Mouse (Mus musculus) hindbrain, embryonic 13.5 days (tissue): ENCODE measurements around the gene Acat3. TPM values are rescaled to one million over a fixed set of nuclear protein-coding genes. Genes with fewer than 3 reads are reported as not detected.

Experiments
- ATAC-seq: fragments of 200-750 bp; cut with Nextera tagmentation; 2 replicates; pipeline ENCODE4 v1.8.0; 2017; ENCODE audit warnings: moderate TSS enrichment; ENCODE audit not compliant: low FRiP score
- H3K27ac ChIP-seq: fragments of 300-500 bp; sonication (generic); 2 replicates; pipeline ENCODE4 v1.5.1; 2015; ENCODE audit warnings: inconsistent platforms, mild to moderate bottlenecking, moderate library complexity
- H3K27me3 ChIP-seq: fragments of 300-500 bp; sonication (generic); 2 replicates; pipeline ENCODE4 v1.6.1; 2015; ENCODE audit warnings: mild to moderate bottlenecking, inconsistent platforms
- H3K36me3 ChIP-seq: fragments of 300-500 bp; sonication (generic); 2 replicates; pipeline ENCODE4 v1.6.1; 2015; ENCODE audit warnings: mild to moderate bottlenecking, inconsistent platforms
- H3K4me1 ChIP-seq: fragments of 300-500 bp; sonication (generic); replicated peaks from 2 replicates; pipeline ENCODE4 v1.6.1; 2015; ENCODE audit warnings: inconsistent platforms
- H3K4me2 ChIP-seq: fragments of 300-500 bp; sonication (generic); 2 replicates; pipeline ENCODE4 v1.6.1; 2015; ENCODE audit warnings: inconsistent platforms, mild to moderate bottlenecking, moderate library complexity
- H3K4me3 ChIP-seq: fragments of 300-500 bp; sonication (generic); 2 replicates; pipeline ENCODE4 v1.5.1; 2015; ENCODE audit warnings: mild to moderate bottlenecking, inconsistent platforms
- H3K9ac ChIP-seq: fragments of 300-500 bp; sonication (generic); 2 replicates; pipeline ENCODE4 v1.6.1; 2015; ENCODE audit warnings: mild to moderate bottlenecking, inconsistent platforms
- H3K9me3 ChIP-seq: fragments of 300-500 bp; sonication (generic); 2 replicates; pipeline ENCODE4 v1.6.1; 2016; ENCODE audit warnings: inconsistent platforms
- WGBS: fragments of 180-500 bp; shearing (Covaris S2); methylation state at CpG from one replicate; pipeline ENCODE4 v1.1.7; 2015; 5-methylcytosine and 5-hydroxymethylcytosine counted together
- polyA plus RNA-seq: library from polyadenylated mRNA; unstranded; fragments of >200 nt; fragmentation: Nextera tagmentation; extraction: Ambion mirVana; gene quantifications from 2 replicates; pipeline ENCODE4 v1.2.1, GENCODE M21; 2015

Acat3 gene
- polyA plus RNA-seq, 1 experiment from 2014 or later: 0.95 TPM

DNA sequence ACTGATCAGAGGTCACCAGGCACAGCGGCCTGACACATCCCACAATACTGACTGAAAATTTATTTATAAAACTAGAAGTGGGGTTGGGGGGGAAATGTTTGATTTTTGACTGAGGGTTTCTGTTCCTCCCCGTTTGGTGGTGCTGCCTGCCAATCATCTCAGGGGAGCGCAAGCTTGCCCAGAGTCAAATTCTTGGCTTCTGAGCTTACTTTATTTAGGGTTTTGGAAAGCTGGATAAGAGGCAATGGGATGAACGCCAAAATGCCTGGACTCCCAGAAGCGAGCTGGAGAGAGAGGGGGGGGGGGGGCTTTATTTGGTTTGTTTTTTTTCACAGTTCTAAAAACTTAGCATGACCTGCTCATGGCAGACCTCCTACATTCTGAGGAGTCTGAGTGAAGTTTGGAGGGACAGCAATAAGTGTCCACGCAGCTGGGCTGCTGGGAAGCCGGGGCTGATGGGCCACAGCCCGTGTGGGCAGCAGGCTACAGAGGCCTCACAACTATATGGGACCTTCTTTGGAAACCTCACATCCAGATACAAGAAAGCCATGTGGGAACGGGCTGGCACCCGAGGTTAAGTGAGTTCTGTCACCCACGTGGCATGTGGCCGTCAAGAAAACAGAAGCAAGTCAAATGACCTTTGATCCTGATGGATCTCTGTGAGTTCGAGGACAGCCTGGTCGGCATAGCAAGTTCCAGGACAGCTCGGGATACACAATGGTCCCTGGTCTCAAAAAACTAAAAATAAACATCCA, 53.2 kb downstream of the Acat3 start:
- WGBS: 84% methylated on average over 15 of the region's 15 CpGs
- no peaks in the 10 kb centered on the region for H3K9me3 ChIP-seq
- H3K36me3 ChIP-seq: peaks cover 32% of the 10 kb centered on the region
- no peaks in the 10 kb centered on the region for H3K4me1 ChIP-seq
- no peak overlapping the region for H3K4me2 ChIP-seq
- H3K27ac ChIP-seq: no peak overlapping the region
- H3K9ac ChIP-seq: no peak overlapping the region
- no peaks in the 10 kb centered on the region for H3K27me3 ChIP-seq
- ATAC-seq: no peak
- H3K4me3 ChIP-seq: no peak overlapping the region

DNA sequence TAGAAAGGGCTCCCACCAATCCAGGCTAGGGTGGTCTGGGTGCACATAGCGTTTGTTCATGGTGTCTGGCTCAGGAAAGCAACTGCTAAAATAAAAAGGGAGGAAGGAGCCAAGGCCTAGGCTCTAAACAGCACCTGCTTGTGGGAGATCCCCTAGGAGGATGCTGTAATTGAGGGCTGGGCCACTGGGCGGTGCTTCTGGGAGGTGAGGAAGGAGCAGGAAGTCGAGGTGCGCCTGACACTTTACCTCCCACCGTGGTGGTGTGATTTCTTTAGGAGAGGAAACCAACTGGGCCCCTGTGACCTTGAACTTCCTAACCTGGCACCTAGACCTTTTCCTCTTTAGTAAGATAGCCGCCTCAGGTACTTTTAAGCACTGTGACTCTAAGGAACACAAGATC, 53.8 kb downstream of the Acat3 start:
- 42% methylated on average over 6 of the region's 6 CpGs for WGBS
- H3K27me3 ChIP-seq: no peaks in the 10 kb centered on the region

DNA sequence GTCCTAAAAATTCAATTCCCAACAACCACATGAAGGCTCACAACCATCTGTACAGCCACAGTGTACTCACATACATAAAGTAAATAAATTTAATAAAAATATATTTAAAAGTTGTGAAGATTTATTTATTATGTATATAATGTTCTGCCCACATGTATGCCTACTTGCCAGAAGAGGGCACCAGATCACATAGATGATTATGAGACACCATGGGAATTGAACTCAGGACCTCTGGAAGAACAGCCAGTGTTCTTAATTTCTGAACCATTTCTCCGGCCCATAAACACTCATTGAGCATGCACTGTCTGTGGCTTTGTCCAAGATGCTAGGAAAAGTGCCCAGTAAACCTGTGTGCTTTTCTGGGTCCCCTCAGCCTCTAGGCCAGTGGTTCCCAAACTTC, 59.2 kb downstream of the Acat3 start:
- Histone ChIP-seq H3K9ac (no peak overlapping the region), H3K36me3 (no peaks in the 10 kb centered on the region), H3K9me3 (no peaks in the 10 kb centered on the region), H3K27ac (no peak overlapping the region), H3K4me2 (no peak overlapping the region), H3K4me3 (no peak overlapping the region), H3K4me1 (no peaks in the 10 kb centered on the region), H3K27me3 (0 out of 2 replicates have a peak, but pooled peaks cover 8% of the 10 kb centered on the region)
- ATAC-seq: no peak
- 97% methylated on average over 1 of the region's 1 CpGs for WGBS

More for the DNA sequence above, 53.8 kb downstream of the Acat3 start:
- Histone ChIP-seq H3K9me3 (no peaks in the 10 kb centered on the region), H3K4me3 (no peak overlapping the region), H3K9ac (no peak overlapping the region), H3K4me2 (no peak overlapping the region), H3K27ac (no peak overlapping the region), H3K36me3 (peaks cover 27% of the 10 kb centered on the region), H3K4me1 (no peaks in the 10 kb centered on the region)
- no peak for ATAC-seq

DNA sequence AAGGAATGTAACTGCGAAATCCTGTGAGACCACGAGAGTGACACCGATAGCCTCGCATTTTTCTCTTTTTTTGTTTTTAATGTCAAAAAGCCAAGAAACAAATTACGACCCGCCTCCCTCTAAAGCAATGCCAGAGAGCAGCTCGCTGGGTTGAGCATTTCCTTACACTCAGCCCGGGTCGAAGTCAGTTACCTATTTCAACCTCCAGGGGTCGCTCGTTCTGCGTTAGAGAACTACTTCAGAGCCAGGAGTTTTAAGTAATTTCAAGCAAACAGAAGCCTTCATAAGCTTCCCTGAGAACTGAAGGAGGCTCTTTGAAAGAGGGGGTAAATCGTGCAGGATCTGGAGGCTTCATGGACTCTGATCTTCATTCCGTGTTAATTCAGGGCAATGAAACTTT, 60.2 kb downstream of the Acat3 start:
- Histone ChIP-seq H3K27me3 (0 out of 2 replicates have a peak, but pooled peaks cover 8% of the 10 kb centered on the region), H3K4me2 (peak overlapping the region; percentile 29), H3K27ac (no peak overlapping the region), H3K4me1 (no peaks in the 10 kb centered on the region), H3K9me3 (no peaks in the 10 kb centered on the region), H3K4me3 (no peak overlapping the region), H3K9ac (peak overlapping the region; percentile 2; the same call in 1 of the 2 replicates), H3K36me3 (no peaks in the 10 kb centered on the region)
- ATAC-seq: no peak
- 6% methylated on average over 14 of the region's 14 CpGs for WGBS

DNA sequence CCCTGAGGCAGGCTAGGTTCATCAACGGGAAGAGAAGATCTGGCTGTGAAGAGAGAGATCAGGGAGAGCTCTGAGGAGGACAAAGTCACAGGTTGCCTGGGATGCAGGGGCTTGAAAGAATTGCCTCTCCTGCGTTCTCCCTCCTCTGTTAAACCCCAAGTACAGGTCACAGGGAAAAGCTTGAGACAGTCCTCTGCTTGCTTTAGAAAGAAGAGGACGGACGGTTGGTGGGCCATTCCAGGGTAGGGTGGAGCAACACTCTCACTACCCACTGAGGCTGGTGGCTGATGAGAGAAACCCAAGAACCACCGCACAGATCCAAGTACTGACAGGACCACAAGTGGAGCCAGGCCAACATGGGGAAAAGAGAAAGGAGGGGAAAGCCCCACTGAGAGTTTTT, 64.7 kb downstream of the Acat3 start, which contains the start of gene Mrgprh:
Gene Mrgprh (plus strand): TSS at position 301 of the 400 bp plus-strand sequence.
- 0 out of 2 replicates have a peak, but pooled peaks cover 4% of the 10 kb centered on the region for H3K4me1 ChIP-seq
- H3K36me3 ChIP-seq: no peaks in the 10 kb centered on the region
- WGBS: 86% methylated on average over 5 of the region's 5 CpGs
- ATAC-seq: no peak
- H3K27me3 ChIP-seq: 0 out of 2 replicates have a peak, but pooled peaks cover 13% of the 10 kb centered on the region
- no peak within 1 kb of the TSS for H3K4me2 ChIP-seq
- no peak within 1 kb of the TSS for H3K9ac ChIP-seq
- no peak within 1 kb of the TSS for H3K4me3 ChIP-seq
- no peak within 1 kb of the TSS for H3K27ac ChIP-seq
- no peaks in the 10 kb centered on the region for H3K9me3 ChIP-seq

Other genes with a start within 250 kb of the Acat3 start
- gene Igf2r, start 170.9 kb downstream of the Acat3 start, polyA plus RNA-seq: 12.3 and 12.5 TPM in 2 replicates
- 0.17 and 0.32 TPM in 2 replicates for gene Mas1, start 72.5 kb downstream of the Acat3 start, polyA plus RNA-seq
- not detected in 2 replicates for gene Mrgprh, start 64.6 kb downstream of the Acat3 start, polyA plus RNA-seq
- gene Pnldc1, start 30.4 kb downstream of the Acat3 start, polyA plus RNA-seq: 2.0 and 2.2 TPM in 2 replicates
- gene Tcp1, start 24.9 kb downstream of the Acat3 start, polyA plus RNA-seq: 406 and 411 TPM in 2 replicates
- gene Mrpl18, start 24.3 kb downstream of the Acat3 start, polyA plus RNA-seq: 140 and 142 TPM in 2 replicates
- gene Acat2, start 20.1 kb upstream of the Acat3 start, polyA plus RNA-seq: 331 and 342 TPM in 2 replicates
- 136 and 140 TPM in 2 replicates for gene Wtap, start 53.6 kb upstream of the Acat3 start, polyA plus RNA-seq
- gene Sod2, start 66.2 kb upstream of the Acat3 start, polyA plus RNA-seq: 117 and 121 TPM in 2 replicates
- not detected in 2 replicates for gene Gpr31b, start 111.7 kb upstream of the Acat3 start, polyA plus RNA-seq
- 0.23 TPM in 1 of 2 replicates, not detected in the other for gene Tcp10b, start 120.5 kb upstream of the Acat3 start, polyA plus RNA-seq
- gene Unc93a, start 191.2 kb upstream of the Acat3 start, polyA plus RNA-seq: not detected in 2 replicates